Mouse (Mus musculus) spleen, embryonic (tissue): Measurements from ENCODE around the gene Gsta2.
"Not testable (repeated sequence)": the region's sequence is repeated elsewhere in the genome, so short reads cannot be mapped to it uniquely, and the experiment has no call there.

ENCODE experiments used
- CTCF ChIA-PET: fragments of 350-600 bp; sonication (Branson Sonifier 250); formaldehyde crosslinking; loops from one replicate; lab custom pipeline; 2022; lab: Charles Lee

The Gsta2 gene

GRCm38 (mm10) chr9:78308122-78308521 lies 47.5 kb downstream of the Gsta2 start:
- CTCF ChIA-PET, result not testable (repeated sequence)

- CTCF ChIA-PET, result not testable (repeated sequence)
Observed at GRCm38 (mm10) chr9:78299143-78299542, 56.4 kb downstream of the Gsta2 start.

- CTCF ChIA-PET, result no interaction called here
Observed at GRCm38 (mm10) chr9:78298232-78298631, 57.4 kb downstream of the Gsta2 start.

- CTCF ChIA-PET, result not testable (repeated sequence)
Observed at GRCm38 (mm10) chr9:78296089-78296488, 59.5 kb downstream of the Gsta2 start.

DNA sequence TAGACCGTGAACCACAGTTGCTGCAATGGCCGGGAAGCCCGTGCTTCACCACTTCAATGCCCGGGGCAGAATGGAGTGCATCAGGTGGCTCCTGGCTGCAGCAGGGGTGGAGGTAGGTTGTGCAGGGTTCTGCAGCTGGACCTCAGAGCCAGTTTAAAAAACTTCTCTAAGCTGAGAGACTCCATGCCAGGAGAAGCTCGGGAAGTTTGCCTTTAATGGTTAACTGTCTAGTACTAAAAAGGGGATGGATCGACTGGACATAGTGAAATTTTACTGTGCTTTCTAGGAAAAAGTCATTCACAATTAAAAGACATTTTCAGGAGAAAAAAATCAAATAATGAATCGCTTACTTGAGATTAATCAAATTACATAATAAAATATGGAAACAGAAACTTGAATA lies 60.8 kb downstream of the Gsta2 start:
- CTCF ChIA-PET, result not testable (repeated sequence)

- CTCF ChIA-PET, result not testable (repeated sequence)
Observed at GRCm38 (mm10) chr9:78293683-78294082, 61.9 kb downstream of the Gsta2 start.

DNA sequence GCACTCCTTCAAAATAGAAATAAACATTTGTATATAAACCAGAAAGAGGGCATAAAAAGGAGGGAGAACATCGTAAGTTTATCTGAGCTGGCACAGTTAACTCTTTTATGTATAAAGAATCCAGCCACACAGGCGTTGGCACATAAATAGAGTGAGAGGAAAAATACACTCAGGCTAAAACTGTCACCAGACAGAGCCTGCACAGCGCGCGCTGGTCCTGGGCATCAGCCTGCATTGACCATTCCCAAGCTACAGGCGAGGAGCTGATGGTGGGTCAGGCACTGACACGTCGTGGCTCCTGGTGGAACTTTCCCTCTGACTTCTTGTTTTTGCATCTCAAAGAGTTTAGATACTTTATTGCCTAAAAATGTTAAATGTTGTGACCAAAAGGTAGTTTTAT lies 63.1 kb downstream of the Gsta2 start:
- CTCF ChIA-PET, result not testable (repeated sequence)

GRCm38 (mm10) chr9:78289723-78290122 lies 65.9 kb downstream of the Gsta2 start, which contains the start of gene Gm10639:
Gm10639 (plus strand) TSS chr9:78289923.
- CTCF ChIA-PET, result not testable (repeated sequence)

DNA sequence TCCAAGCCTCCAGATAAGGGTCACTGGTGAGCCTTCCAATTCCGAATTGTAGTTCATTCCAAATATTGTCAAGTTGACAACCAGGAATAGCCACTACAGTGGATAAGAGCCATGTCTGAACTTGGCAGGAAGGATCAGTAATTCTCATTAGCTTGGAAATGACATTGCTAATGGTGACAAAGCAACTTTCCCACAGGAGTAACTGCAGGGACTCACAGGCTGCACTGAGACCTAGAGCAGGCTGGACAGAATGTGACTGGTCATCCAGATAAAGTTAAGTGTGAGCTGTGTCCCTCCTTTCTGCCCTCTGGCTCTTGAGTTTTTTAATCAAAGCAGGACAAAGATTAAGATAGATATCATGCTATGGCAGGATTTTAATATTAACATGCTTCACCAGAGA lies 66.5 kb downstream of the Gsta2 start:
- CTCF ChIA-PET, result not testable (repeated sequence)

- CTCF ChIA-PET, result not testable (repeated sequence)
Observed at GRCm38 (mm10) chr9:78282002-78282711, 73.4 kb downstream of the Gsta2 start.
